Mouse (Mus musculus) spleen, postnatal 36 days (tissue): ENCODE measurements around the gene Adamtsl3.

Experiments used
- DNase-seq, 2 experiments: peaks; one replicate each; pipeline ENCODE4 v3.0.0; 2022; ENCODE audit warnings: low spot score in 2 of 2, mixed read lengths in 1 of 2

Gene Adamtsl3

GRCm38 (mm10) chr7:82422561-82422960 is 87.1 kb downstream of the Adamtsl3 start:
- DNase-seq: no peak

GRCm38 (mm10) chr7:82423602-82424001 is 88.1 kb downstream of the Adamtsl3 start:
- DNase-seq: no peak

- no peak for DNase-seq
These were observed 88.8 kb downstream of the Adamtsl3 start for GRCm38 (mm10) chr7:82424281-82424680.

GRCm38 (mm10) chr7:82425374-82425773 is 89.9 kb downstream of the Adamtsl3 start:
- DNase-seq: no peak

GRCm38 (mm10) chr7:82429447-82429846 is 94.0 kb downstream of the Adamtsl3 start:
- DNase-seq: no peak

- DNase-seq: no peak
These were observed 96.1 kb downstream of the Adamtsl3 start for GRCm38 (mm10) chr7:82431572-82431971.

GRCm38 (mm10) chr7:82433226-82433625 is 97.7 kb downstream of the Adamtsl3 start:
- DNase-seq: no peak

GRCm38 (mm10) chr7:82458376-82458775 is 122.9 kb downstream of the Adamtsl3 start:
- no peak for DNase-seq

- DNase-seq: no peak
These were observed 127.5 kb downstream of the Adamtsl3 start for GRCm38 (mm10) chr7:82462921-82463523.

GRCm38 (mm10) chr7:82464364-82464763 is 128.9 kb downstream of the Adamtsl3 start:
- no peak for DNase-seq

GRCm38 (mm10) chr7:82465437-82465836 is 129.9 kb downstream of the Adamtsl3 start:
- DNase-seq: no peak

- no peak for DNase-seq
These were observed 141.1 kb downstream of the Adamtsl3 start for GRCm38 (mm10) chr7:82476441-82477221.

- no peak for DNase-seq
These were observed 143.0 kb downstream of the Adamtsl3 start for GRCm38 (mm10) chr7:82478461-82478860.

- no peak for DNase-seq
These were observed 143.6 kb downstream of the Adamtsl3 start for GRCm38 (mm10) chr7:82478861-82479755.

- DNase-seq: no peak
These were observed 147.9 kb downstream of the Adamtsl3 start for GRCm38 (mm10) chr7:82483426-82483825.

GRCm38 (mm10) chr7:82484834-82485233 is 149.3 kb downstream of the Adamtsl3 start:
- DNase-seq: no peak

GRCm38 (mm10) chr7:82485344-82485954 is 150.0 kb downstream of the Adamtsl3 start:
- DNase-seq: no peak

- no peak for DNase-seq
These were observed 155.5 kb downstream of the Adamtsl3 start for GRCm38 (mm10) chr7:82491018-82491417.

- DNase-seq: no peak
These were observed 157.4 kb downstream of the Adamtsl3 start for GRCm38 (mm10) chr7:82492881-82493280.

GRCm38 (mm10) chr7:82494220-82494619 is 158.7 kb downstream of the Adamtsl3 start:
- DNase-seq: no peak

- no peak for DNase-seq
These were observed 161.6 kb downstream of the Adamtsl3 start for GRCm38 (mm10) chr7:82497064-82497463.

- DNase-seq: no peak
These were observed 165.8 kb downstream of the Adamtsl3 start for GRCm38 (mm10) chr7:82501306-82501705.
